Mouse (Mus musculus) MEL (cell line): ENCODE results near the gene Arfrp1.

Experiments used
- CTCF ChIP-seq, 3 experiments: IDR thresholded peaks in 2 of 3; conservative IDR thresholded peaks in 1 of 3; 2 replicates each; pipeline ENCODE4 v1.5.1; 2011 to 2012; ENCODE audit warnings: low read length in 3 of 3, low read depth in 2 of 3, mild to moderate bottlenecking in 2 of 3, improper control_type of control experiment in 1 of 3, inconsistent platforms in 1 of 3, mixed read lengths in 1 of 3, moderate library complexity in 1 of 3; ENCODE audit not compliant: control insufficient read depth in 1 of 3, insufficient read depth in 1 of 3, poor library complexity in 1 of 3, severe bottlenecking in 1 of 3
- MAFK ChIP-seq: IDR thresholded peaks from 2 replicates; pipeline ENCODE4 v1.6.1; 2011; ENCODE audit warnings: low read depth, mild to moderate bottlenecking, low read length, improper control_type of control experiment, borderline replicate concordance
- POLR2A ChIP-seq, 2 experiments: IDR thresholded peaks; 2 replicates each; pipeline ENCODE4 v1.6.1; 2011 to 2012; ENCODE audit warnings: low read length in 2 of 2, mild to moderate bottlenecking in 2 of 2, control low read depth in 1 of 2, improper control_type of control experiment in 1 of 2, low read depth in 1 of 2, moderate library complexity in 1 of 2; ENCODE audit not compliant: control insufficient read depth in 1 of 2, insufficient read depth in 1 of 2, poor library complexity in 1 of 2
- TBP ChIP-seq: IDR thresholded peaks from 2 replicates; pipeline ENCODE4 v1.8.0; 2011; ENCODE audit warnings: low read depth, low read length, improper control_type of control experiment
- ZKSCAN1 ChIP-seq: IDR thresholded peaks from 2 replicates; pipeline ENCODE4 v1.6.1; 2012; ENCODE audit warnings: low read depth, mild to moderate bottlenecking, inconsistent platforms, low read length, improper control_type of control experiment, moderate library complexity
- ZNF384 ChIP-seq: IDR thresholded peaks from 2 replicates; pipeline ENCODE4 v1.6.1; 2012; ENCODE audit warnings: low read depth, mild to moderate bottlenecking, inconsistent platforms, low read length, improper control_type of control experiment

DNA sequence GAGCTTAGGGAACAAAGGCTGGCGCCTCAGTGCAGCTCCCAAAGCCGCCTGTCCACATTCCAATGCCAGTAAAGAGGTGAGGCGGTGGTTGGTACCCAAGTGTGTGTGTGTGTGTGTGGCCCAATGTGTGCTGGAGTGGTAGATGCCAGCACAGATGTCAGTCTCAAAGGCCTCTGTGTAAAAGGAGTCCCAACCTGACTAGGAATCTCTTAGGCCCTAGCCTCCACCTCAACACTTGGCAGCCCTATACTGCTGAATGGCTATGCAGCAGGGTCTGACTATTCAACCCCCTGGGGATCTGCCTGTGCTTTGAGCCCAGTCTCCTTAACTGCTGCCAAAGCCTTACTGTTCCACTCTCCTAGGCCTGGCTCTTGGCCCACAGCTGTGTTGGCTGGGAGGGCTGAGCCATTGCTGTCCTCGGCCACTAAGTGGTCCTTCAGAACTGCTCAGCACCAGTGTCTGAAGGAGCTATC, 19.8 kb upstream of the Arfrp1 start:
- no peak for TF ChIP-seq TBP
- TF ChIP-seq POLR2A (IDR thresholded peaks at IDR 0.05; ENCODE audit: control insufficient read depth in 1 of 2, insufficient read depth in 1 of 2, low read depth in 1 of 2, low read length in 2 of 2, poor library complexity in 1 of 2), result no peak
- no peak for TF ChIP-seq ZKSCAN1
- no peak for TF ChIP-seq MAFK
- TF ChIP-seq CTCF (IDR thresholded peaks at IDR 0.05 in 2 of 3, conservative IDR thresholded peaks at IDR 0.05 in 1 of 3; ENCODE audit: control insufficient read depth in 1 of 3, insufficient read depth in 1 of 3, low read depth in 2 of 3, low read length in 3 of 3, poor library complexity in 1 of 3, severe bottlenecking in 1 of 3), result no peak
- TF ChIP-seq ZNF384, result no peak
